Mouse (Mus musculus) urinary bladder, postnatal 14 days (tissue): ENCODE results near the gene Dgkh.

Source experiments
- DNase-seq: peaks from one replicate; pipeline ENCODE4 v3.0.0; 2021; ENCODE audit warnings: low spot score

Dgkh gene

DNA sequence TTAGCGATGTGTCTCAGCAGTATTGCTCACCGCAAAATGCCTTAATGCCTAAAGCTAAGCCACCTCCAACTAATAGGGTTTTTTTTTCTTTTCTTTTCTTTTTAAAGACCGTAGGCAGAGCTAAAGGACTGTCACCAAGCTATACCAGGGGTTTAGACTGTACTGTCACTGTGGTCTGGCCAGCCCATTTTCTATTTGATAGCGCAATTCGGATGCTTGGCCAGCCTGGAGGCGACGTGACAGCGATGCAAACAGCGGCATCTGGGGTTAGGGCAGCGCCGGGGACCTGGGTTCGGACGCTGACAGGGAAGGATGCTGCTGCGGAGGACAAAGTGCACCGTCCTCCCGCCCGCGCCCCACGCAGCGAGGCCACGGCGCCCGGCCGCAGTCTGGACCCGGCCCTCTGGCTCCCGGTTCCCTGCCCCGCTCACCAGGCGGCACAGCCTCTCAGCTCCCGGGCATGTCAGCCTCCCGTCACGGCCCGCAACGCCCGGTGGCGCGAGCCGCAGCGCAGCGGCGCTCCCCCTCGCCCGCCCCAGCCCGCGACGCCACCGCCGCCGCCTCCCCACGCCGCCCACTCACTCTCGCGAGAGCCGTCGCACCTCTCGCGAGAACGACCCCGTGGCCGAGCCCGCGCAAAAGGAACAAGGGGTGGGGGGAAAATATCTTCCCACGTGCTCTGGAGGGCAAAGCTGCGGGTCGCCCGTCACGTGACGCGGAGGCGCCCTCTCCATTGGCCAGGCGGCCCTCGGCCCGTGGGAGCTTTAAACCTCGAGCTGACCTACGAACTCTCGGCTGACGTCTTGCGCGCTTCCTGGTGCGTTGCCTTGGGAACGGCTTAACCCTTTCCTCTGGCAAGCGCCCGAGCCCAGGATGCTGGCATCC is 196.1 kb downstream of the Dgkh start, which contains the start of gene Akap11:
TSS of gene Akap11 (minus strand) at position 528 of the 885 bp plus-strand sequence.
- peak; percentile 91 for DNase-seq

DNA sequence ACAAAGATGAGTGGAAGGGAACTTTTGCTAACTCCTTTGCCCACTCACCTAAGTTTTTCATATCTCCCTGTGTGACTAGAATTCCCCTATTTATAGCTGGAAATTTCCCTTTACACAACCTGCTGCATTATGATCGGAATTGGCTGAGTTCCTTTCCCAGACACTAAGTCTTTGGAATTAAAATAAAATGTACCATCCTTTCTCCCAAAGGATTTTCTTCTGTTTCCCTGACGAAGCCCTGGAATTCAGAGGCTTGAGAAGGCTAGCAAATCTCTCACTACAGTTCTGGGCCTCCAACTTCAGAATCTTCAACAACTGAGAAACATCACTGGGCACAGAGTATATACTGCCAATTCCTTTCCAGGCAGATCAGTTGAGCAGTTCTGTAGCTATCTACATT is 197.2 kb downstream of the Dgkh start:
- DNase-seq, result no peak

DNA sequence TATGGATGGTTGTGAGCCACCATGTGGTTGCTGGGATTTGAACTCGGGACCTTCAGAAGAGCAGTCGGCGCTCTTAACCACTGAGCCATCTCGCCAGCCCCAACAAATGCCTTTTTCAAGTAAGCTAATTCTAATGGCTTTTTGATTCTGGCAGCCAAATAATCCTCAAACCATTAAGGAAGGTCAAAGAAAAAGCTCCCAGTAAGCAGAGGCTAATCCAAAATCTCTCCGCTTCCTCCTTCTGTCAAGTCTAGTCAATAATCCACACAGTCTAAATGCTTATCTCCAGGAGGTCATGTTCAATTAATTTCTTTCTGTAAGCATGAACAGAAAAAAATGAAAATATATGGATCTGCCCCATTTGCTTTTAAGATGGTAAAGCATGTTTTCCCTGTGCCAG is 197.9 kb downstream of the Dgkh start:
- no peak for DNase-seq

DNA sequence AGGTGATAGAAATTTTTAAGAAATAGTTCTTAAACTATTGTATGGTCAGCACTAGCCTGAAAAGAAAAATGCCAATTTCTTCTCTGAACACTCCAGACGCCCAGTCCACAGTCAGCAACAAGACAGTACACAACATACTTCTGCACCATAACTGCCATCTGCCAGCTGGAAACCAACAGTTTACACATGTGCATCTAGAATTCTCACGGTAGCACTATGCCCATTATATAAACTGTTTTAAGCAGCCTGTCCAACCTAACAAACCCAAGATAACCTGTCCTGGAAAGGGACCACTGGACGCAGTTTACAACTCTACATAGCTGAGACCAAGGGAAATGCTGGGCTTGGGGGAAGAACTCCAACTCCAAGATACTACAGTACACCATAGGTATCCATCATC is 198.9 kb downstream of the Dgkh start:
- DNase-seq, result no peak

DNA sequence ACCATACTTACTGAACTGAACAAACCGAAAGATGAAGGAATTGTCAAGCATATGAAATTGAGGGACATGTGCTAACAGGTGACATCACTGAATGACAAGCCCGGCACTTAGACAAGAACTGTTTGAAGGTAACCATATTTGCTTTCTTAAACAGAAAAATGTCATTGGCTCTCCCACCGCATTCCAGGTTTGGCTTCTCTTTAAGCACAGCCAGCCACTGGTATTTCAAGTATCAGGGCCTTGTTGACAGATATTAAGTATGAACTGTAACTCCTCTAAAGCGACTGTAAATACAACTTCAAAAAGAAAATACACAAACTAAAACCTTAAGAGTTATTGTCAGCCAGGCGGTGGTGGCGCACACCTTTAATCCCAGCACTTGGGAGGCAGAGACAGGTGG is 200.2 kb downstream of the Dgkh start:
- no peak for DNase-seq

DNA sequence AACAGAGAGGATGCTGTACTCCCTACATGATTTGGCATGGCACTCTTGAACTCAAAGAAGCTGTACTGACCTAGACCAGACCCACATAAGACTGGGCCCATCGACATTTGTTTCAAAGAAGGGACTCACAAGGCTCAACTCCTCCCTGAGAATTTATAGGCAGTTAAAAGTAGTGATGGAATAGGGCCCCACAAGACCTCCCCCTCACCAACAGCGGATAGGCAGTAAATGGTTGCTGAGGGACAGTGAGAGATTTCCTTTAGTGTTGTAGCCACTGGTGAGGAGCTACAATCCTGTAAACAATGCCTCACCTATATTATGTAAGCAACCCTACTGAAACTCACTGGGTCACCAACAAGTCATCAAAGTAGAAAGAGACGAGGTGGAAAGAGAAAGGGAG is 202.3 kb downstream of the Dgkh start:
- DNase-seq, result no peak

DNA sequence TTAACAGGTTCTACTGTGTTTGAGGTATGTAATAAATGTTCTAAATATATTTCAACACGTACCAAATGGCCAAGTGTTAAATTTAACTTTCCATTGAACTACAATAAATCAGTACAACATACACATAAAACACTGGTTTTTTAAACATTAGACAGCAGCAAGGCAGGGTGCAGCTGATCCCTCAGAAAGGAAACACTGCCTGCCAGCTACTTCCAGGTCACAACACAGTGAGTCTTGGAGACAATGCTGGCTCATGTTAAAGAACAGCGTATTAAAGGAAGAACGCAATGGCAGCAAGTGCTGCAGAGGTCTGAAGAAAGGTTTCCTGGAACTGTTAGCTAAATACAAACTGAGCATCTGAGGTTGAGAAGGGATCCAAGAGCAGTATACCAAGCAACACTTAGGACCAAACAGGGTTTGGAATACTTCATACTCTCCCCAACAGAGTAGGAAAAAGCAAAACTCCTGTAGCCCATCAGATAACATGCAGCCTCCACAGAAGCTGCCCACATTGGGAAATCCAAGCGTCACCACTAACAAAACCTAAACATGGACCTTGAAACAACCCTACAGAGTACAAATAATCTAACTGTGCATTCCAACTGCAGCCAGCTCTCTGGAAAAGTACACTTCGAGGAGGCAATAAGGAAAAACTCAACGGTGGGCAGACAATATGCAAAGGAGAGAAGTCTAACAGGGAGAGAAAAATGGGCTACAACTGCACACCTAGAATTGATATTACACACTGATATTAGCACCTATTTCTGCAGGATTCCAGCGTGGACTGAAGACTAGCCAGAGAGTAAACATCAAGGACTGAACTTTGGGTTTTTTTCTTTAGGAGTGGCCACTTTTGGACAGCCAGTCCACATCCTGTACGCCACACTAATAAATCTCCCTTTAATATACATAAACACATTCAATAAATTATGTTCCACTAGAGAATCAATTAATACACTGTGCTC is 203.8 kb downstream of the Dgkh start:
- no peak for DNase-seq

DNA sequence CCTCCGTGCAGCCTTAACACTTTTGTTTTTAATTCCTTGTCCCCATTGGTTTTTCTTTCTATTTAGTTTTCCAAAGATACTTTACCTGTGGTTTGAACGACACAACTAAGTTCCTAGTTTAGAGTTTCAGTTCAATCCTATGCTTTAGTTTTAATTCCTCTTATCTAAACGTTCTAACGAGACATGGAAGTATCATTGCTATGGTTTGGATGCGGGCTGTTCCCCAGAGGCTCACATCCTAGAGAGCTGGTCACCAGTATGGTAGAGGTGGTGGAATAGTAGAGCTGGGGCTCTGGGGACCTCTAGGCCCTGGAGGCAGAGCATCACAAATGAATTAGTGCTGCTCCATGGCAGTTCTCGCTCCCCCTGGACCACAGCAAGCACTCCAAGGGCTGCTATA is 205.7 kb downstream of the Dgkh start:
- DNase-seq, result no peak

DNA sequence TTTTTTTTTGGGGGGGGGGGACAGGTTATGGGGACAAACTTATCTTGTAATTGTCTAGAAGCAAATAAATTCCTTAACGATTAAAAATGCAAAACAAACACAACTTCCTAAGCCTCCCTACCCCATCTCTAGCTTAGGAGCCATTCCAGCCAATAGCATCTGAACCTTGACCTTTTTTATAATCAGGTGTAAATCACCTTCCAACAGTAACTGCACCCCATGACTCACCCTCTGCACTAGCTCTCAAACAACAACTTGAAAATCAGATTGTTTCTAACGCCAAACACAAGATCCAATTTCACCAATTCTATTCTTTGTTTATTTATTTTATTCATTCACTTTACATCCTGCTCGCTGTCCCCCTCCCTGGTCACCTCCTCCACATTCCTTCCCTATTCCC is 206.1 kb downstream of the Dgkh start:
- DNase-seq, result no peak

DNA sequence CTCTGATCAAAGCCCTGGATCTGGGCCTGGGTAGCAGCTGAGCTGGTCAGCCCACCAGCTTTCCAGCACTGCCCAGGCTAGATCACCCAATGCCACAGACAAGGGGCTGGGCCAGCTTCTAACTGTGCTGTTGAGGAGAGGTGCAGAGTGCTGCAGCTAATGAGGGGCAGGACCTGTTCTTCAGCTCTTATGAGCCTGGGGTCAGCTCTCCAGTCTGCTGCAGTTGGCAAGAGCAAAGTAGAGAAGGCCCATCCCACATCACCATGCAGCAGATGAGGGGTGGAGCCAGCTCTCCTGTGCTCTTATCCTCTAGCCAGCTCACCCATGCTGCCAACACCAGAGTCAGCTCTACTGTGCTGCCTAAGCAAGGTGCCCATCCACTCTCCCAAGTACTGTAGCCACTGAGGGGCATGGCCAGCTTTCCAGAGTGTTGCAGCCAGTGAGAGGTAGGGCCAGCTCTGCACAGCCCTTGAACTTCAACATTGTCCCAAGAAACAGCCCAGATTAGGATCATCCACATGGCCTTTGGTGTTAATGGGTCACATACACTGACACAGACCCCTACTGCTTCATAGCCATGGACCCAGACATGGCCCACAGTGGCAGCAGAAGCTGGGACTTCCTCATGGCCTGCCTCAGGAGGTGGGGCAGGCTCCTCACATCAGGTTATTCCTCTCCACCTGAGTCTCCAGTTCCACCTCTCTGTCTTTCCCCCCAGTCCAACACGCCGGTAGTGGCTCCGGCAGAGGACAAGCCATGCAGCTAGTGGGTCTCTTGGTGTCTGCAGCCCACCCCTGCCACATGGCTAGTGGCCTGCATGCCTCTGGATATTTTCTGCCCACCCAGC is 206.7 kb downstream of the Dgkh start:
- DNase-seq, result no peak

DNA sequence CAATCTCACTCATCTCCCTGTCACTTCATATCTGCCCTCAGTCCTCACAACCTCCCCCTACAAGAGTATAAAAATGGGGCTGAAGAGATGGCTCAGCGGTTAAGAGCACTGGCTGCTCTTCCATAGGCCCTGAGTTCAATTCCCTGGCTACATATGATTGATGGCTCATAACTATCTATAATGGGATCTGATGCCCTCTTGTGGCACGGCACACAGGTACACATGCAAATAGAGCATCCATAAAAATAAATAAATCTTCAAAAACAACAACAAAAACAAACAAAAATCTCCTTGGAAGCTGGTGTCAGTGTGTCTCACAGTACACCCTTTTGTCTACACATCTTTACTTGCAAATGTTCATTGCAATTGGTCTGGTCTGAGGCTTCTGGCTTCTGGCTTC is 207.5 kb downstream of the Dgkh start:
- no peak for DNase-seq

DNA sequence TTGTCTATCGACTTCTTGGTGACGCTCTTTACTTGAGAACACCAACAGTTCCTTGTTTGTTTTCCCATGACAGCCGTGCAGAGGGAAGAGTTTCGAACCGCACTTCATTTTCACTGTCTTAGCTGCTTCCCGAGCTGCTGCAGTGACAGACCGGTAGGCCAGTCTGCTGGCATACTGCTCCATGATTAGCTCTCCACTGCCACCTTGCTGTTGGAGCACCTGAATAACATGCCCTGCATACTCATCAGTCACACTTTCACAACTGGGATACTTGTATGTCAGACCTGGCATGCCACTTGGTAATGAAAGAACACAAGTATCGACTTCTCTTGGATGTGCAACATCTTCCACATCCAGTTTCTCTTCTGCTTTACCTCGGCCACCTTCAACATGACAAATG is 221.9 kb downstream of the Dgkh start:
- DNase-seq, result no peak

DNA sequence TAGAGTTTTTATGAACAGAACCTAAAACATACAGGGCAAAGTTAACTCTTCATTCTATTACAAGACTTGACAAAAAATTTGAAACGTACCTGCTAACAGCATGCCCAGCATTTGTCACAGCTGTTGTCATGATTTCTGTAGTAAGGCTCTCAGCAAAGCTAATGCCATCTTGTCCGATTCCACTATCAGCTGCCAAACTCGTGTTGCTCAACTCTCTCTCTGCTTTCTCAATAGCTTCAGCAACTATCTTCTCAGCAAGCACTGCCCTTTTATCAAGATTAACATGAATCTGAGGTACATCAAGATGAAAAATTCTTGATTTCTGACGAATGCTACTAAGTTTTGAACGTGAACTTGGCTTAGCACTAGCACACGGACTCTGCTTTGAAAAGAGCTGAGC is 222.8 kb downstream of the Dgkh start:
- DNase-seq, result no peak
